Mouse (Mus musculus) layer of hippocampus, adult 8-10 months (tissue): Measurements from ENCODE around the gene 1700109H08Rik. TPM values are rescaled to one million over a fixed set of nuclear protein-coding genes. Genes with fewer than 3 reads are reported as not detected.
A peak's percentile ranks its signal among the peaks of the same experiment; 100 is the strongest.
"Not testable (repeated sequence)": the region's sequence is repeated elsewhere in the genome, so short reads cannot be mapped to it uniquely, and the experiment has no call there.

ENCODE experiments used
- DNase-seq, 2 experiments: peaks; one replicate each; pipeline ENCODE4 v3.0.0; 2022; ENCODE audit warnings: low spot score in 2 of 2
- total RNA-seq, 4 experiments: library from RNA; stranded (reverse); gene quantifications; 2 replicates each; pipeline ENCODE4 v1.2.4; 2022

1700109H08Rik gene
- 1 to 10 TPM; 3.9 to 9.0 (median 5.5) TPM for total RNA-seq

DNA sequence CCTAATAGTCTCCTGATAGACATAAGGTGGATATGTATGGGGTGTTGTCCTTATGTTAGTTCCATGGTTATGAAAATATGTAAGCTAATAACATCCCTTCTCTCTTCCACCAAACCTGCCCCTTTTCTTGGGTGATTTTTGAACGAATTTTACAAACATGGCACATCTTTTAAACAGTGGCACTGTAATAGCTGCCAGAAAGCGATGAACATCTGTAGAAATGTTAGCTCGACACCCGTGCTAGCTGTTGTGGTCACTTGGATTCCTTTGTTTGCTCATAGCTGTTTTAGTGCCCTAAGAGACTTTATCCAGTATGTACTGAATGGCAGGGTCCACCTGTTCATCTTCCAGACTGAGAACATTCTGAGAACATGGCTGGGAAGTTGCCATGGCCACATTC lies at the start of gene 1700109H08Rik:
1700109H08Rik (plus strand) TSS at position 301 of the 400 bp plus-strand sequence.
- no peak for DNase-seq

DNA sequence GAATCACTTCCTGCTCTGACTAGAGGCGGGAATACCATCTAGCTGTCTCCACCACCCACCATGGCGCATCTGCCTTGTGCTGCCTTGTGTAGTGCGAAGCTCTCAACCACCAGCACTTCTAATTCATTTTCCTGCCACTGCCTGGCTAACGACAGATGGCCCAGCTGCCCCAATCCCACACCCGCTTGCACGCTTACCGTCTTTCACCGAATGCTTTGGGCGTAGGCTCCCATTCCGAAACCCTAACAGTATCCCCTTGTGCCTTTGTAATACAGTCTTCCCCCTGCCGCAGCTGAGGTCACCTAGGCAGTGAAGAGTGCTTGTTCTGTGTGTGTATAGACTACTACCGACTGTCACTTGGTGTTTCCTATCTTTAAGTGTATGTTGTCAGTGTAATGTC lies 49.6 kb upstream of the 1700109H08Rik start:
- DNase-seq, result peak in 1 of 2 experiments; percentile 19

DNA sequence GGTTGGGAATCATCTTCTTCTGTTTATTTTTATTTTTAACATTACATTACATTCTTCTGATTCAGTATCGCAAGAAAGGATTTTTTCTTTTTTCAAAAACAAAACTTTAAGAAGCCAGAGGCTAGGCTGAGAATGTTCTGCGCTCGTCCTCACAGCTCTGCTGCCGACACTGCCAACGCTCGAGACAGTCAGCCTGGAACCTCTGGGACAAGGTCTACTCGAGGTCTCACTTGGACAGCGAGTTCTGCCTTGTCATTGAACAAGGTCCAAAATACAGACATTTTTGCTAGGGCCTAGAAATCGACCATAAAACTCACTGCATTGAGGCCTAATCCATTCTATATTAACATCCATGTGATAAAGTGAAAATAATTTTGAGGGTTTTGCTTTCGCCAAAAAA lies 48.5 kb upstream of the 1700109H08Rik start:
- DNase-seq, result no peak

DNA sequence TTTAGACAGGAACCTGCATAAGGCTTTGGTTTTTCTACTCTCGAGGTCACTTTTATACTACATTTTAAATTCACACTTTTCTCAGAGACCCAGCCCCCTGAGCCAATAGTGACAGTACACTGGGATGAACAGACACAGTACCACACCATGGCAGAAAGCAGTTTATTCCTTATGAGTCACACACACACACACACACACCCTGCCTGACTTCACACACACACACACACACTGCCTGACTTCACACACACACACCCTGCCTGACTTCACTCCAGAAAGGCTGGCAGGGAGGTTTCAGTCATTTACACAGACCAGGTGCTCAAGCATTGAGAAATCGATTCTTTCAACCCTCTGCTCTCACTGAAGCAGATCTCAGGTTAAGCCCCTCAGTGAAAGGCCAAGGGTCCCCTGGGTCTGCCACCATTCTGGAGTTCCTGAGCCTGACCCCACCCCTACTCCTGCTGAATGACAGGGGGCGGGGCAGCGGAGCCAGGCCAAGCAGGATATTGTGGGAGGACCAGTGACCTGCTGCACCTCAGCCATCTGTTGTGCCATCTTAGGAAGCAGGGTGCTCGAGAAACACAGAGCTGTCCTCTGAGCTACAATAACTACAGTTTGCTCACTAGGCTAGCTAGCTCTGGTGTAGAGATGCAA lies 44.2 kb upstream of the 1700109H08Rik start:
- DNase-seq, result no peak

DNA sequence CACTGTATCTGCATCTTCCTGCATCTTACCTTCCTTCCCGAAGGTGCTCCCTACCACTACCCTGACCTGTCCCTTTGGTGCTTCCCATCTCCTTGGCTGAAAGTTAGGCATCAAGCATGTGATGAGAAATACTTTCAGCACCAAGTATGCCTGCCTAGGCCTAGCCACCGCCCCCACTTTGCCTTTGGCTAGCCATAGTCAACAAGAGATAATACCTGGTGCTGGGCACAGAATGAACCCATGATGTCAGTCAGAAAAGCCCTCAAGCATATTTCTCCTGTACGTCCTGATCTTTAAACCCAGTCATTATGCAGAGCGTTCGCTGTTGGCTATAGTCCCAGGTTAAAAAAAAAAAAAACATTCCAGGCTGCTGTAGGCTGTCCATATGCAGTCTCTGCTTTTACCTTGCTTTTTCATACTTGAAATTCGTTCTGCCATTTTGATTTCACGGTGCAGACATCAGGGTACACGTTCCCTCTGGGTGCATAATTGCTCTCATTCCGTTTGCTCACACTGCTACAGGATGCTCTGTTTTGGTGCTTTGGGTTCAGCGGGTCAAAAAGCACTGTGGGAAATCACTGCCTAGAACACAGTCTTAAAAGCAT lies 41.7 kb upstream of the 1700109H08Rik start:
- no peak for DNase-seq

DNA sequence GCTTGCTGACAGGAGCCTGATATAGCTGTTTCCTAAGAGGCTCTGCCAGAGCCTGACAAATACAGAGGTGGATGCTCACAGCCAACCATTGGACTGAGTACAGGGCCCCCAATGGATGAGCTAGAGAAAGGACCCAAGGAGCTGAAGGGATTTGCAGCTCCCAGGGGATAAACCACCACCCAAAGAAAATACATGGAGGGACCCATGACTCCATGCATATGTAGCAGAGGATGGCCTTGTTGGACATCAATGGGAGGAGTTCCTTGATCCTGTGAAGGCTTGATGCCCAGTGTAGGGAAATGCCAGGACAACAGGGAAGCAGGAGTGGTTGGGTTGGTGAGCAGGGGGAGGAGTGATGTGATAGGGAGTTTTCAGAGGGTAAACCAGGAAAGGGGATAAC lies 39.3 kb upstream of the 1700109H08Rik start:
- DNase-seq, result not testable (repeated sequence)

DNA sequence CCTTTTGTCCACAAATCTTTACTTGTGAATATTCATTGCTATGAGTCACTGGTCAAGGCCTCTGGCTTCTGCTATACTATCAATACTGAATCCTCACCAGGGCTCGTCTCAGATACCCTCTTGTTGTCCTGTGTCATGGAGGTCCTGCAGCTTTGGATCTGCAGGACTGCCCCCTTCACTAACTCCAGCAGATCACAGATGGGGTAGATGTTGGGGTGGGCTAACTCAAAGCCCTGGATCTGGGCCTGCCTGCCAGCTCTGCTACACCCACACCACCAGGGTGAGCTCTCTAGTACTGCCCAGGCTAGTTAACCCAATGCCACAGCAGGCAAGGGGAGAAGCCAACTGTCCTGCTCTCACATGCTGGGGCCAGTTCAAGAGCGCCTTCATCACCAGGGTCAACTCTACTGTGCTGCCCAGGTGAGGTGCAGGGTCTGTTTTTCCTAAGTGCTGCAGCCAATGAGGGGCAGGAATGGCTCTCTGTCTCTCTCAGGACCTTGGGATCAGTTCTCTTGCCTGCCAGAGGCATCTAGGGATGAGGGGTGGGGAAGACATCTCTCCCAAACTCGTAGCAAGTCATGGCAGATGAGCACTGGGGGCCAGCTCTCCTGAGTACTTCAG lies 34.7 kb upstream of the 1700109H08Rik start:
- no peak for DNase-seq

DNA sequence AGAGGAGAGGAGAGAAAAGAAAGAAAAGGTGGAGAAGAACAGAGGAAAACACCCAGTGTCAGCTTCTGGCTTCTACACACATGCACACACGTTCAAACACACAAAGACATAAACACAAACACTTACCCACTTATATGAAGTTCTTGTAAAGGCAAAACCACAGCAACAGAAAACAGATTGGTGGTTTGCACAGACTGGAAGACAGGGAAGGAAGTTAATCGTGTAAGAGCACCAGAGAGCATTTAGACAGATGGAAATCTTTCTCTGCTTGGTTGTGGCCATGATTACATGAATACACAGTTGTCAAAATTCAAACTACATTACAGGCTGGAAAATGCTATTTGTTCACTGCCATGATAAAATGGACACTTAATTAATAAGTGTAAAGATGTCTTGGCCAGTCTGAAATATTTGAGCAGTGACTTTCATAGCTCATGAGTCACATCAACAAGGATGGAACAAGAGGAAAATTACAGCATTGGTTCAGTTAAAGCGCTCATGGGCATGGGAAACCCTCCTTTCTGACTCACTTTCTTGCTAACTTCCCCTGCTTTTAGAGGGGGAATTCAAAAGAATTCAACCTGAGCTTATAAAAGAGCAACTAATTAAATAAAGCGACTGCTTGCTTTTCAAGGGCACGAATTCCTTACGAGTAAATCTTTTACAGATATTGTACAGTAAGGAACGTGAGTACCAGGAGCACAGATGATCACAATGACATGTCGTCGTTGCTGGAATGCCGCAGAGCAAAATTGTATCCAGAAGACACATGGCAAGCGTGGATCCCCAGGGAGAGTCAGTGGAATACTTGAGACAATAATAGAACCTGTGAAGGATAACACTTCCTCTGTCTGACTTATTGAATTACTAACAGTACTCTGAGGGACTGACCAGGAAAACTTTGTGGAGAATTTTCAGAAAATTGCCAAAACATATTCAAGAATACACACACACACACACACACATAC lies 32.6 kb upstream of the 1700109H08Rik start:
- DNase-seq, result no peak

DNA sequence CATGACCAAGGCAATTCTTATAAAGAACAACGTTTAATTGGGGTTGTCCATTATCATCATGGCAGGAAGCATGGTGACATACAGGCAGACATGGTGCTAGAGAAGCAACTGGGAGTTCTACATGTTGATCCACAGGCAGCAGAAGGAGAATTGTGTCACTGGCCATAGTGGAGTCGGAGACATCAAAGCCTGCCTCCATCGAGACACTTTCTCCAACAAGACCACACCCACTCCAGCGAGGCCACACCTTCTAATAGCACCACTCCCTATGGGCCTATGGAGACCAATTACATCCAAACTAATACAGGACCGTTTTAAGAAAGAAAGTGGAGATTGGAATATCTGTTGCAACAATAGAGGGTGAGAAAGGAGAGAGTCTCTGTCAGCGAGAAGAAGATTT lies 29.5 kb upstream of the 1700109H08Rik start:
- DNase-seq, result no peak

DNA sequence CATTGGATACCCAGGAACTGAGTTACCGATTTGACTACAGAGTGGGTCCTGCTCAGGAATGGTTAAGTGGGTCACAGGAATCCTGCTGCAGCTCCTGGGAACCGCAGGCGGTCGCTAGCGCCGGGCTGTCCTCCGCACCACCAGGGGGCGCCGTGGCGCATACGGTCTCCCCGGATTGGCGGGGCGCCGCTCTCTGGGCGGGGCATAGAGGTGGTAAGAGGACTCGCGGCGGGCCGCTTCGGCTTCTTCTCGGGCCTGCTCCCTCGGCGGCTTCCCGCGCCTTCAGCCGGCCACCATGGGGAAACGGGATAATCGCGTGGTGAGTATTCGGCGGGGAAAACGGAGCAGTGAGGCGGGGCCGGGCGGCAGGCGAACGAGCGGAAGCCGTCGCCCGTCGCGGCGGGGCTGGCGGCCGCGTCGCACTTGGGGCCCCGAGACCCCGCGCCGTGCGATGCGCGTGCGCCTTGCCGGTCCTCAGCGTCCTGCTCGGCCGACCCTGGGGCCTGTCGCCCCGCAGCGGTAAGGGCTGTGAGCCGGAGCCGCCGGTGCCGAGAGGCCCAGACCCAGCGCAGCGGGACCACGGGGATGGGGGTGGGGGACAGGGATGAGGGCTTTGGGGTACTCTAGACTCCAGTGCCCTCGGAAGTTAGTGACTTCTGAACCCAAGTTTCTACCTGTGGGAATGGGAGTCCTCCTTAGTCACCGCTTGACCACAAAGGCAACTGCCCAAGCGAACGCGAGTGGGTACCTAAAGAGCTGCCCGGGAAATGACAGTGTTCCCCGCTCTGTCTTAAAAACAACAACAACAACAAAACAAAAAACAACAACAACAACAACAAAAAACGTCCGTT lies 27.5 kb upstream of the 1700109H08Rik start, which contains the start of gene Fam133b:
Fam133b (plus strand) TSS at position 205 of the 851 bp plus-strand sequence.
- peak; percentile 88 to 97 for DNase-seq

DNA sequence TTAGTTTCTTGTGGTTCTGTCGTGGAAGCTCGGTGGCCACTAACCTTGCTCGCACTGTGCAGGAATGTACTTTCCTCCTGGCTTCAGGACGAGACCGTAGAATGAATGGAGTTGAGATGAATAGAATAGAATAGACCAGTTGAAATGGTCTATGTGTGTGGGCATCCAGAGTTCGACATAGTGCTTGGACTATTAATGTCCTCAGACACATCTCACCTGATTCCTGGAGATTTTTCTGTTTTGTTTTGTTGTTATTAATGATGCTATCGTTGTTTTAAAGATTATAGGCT lies 26.9 kb upstream of the 1700109H08Rik start:
- DNase-seq, result no peak

DNA sequence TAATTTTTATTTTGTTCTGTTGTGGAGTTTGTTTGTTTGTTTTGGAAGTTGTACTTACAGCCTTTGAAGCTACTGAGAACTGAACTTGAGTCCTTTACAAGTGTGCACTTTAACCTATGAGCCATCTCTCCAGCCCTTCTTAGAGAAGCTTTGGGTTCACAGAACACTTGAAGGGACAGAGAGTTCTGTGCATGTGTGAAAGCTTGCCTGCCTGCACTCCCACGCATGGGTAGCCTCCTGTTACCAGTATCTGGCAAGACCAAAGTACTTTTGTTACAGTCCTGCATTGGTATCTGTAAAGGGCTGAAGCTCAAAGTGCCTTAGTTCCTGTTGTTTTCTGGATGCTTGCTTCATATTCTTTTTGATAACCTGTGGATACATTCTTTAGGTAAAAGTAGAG lies 25.1 kb upstream of the 1700109H08Rik start:
- DNase-seq, result no peak

DNA sequence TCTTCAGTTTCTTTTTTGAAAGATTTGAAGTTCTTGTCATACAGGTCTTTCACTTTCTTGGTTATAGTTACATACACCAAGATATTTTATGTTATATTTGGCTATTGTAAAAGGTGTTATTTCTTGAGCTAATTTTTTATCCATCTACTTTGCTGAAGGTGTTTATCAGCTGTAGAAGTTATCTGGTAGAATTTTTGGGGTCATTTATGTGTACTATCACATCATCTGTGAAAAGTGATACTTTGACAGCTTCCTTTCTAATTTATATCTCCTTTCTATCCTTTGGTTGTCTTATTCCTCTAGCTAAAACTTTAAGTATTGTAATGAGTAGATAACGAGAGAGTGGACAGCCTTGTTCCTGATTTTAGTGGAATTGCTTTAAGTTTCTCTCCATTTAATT lies 19.9 kb upstream of the 1700109H08Rik start:
- no peak for DNase-seq

DNA sequence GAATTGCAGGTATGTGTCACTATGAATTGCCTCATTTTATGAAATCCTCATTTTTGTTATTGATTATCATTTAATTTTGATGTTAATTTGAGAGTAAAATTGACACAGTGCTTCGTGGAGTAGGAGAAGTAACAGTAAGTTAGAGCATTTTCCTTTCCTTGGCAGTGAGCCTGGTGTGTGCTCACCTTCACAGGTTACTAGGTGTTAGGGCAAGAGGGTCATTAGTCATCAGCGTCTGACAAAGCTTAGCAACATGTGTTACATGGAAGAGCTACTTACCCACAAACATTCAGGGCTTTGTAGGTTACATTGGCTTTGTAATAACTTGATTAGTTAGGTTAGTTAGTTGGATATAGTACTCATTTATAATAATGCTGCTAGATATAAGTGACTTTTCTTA lies 17.2 kb upstream of the 1700109H08Rik start:
- no peak for DNase-seq

DNA sequence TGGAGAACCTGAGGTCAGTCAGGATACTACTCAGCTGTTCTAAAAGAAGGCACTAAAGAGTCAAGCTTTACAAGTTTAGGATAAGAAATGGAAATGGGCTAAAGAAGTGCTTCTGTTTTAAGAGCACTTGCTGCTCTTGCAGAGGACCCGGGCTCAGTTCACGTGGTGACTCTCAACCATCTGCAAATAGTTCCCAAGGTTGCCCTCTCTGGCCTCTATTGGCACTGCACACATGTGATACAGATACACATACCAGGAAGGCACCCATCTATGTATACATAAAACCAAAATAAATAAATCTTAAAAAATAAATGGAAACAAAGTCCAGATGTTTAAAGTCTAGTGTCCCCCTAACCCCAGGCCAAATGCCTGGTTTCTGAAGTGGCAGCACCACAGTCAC lies 3.5 kb downstream of the 1700109H08Rik start:
- DNase-seq, result no peak

DNA sequence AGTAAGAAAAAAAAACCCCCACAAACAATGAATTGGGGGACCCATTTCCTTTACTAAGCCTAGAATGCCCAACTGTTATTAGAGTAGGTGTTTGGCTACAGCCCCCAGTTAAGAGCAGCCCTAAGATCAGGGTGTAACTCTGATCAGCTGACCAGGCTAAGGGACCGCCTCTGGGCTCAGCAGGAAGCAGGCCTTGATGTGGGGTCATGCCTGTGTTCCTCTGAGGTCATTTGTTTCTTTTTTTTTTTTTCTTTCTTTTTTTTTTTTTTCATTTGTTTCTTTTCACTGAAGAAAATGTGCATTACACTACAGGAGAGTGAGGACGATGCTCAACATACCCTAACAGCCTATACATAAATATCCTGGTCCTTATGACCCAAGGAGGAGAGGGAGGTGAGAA lies 6.6 kb downstream of the 1700109H08Rik start:
- no peak for DNase-seq

DNA sequence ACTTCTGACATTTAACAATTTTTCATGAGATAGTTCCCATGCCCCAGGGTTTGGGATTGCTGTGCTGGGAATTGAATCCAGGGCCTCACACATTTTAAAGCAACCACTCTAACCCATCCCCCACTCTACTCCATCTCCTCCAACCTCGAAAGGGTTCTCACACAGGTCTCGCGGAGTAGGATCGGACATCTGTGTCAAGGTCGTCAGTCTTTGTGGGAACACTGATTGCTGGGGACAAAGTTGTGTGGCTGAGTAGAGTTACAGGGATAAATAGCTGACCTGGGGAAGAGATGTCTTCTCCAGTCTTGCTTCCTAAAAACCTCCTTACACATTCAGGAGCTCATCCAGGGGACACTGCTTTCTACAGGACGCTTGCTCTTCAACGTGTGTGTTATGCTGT lies 7.7 kb downstream of the 1700109H08Rik start:
- DNase-seq, result no peak

DNA sequence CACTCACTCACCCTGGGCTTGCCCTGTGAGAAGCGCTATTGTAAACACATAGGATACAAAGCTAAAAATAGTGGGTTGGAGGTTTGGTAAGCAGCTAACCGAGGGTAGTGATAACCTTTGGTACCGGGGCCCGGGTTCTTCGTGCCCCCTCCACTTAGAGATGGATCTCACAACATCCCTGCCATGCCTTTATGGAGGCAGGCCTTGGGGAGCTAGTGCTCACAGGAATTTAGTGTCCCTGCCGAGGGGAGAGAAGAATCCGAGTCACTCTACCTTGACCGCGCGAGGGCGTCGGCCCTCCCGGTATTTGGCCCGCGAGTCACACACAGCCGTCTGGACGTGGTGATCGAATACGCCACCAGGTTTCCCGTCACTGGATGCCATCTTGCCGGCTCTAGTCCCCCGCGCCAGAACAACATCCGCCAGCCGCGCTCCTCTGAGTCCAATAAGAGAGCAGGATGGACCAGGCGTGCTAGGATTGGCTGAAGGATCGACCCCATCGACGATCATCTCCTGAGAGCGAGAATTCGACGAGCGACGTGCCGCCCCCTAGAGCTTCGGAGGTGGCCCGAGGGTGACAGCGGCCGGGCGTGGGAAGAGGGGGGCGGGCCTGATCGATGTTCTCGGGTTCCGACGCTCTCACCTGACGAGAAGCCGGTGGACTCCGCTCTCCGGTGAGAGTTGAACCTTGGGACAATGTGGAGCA lies 24.5 kb downstream of the 1700109H08Rik start, which contains the start of gene Pex1:
Pex1 (plus strand) TSS at position 374 of the 706 bp plus-strand sequence.
- peak; percentile 95 to 96 for DNase-seq

DNA sequence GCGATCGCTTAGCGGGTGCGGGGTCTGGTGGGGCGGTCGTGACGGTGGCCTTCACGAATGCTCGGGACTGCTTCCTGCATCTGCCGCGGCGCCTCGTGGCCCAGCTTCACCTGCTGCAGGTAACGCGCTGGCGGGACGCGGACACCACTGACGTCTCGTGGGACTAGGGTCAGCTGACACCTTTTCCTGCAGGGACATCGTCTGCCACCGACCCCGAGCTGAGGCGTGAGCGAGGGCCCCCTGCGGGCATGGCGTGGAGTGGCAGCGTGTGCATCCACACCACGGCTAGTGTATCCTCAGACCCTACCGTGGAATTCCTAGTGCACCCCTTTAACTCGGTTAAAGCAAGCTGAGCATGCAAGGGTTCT lies 25.0 kb downstream of the 1700109H08Rik start, which contains the start of gene Rbm48:
Rbm48 (minus strand) TSS at position 187 of the 368 bp plus-strand sequence.
- peak; percentile 79 to 82 for DNase-seq

DNA sequence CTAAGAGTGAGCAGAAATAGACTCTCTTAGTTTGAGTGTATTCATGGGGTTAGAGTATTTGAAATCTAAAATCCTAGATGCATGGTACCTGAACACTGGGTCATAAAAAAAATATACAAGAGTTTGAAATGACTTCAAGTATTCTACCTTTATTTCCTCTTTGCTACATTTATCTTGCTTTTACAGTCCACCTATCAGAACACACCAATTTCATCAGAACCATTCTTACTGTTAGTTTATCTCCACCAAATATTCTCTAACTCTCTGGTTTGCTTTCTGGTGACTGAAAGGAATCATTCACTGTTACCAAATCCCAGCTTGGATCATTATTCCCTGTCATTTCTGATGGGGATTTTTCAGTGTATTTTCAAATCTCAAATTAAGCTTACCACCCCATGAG lies 25.8 kb downstream of the 1700109H08Rik start:
- DNase-seq, result no peak
